In the genomic region with DNA sequence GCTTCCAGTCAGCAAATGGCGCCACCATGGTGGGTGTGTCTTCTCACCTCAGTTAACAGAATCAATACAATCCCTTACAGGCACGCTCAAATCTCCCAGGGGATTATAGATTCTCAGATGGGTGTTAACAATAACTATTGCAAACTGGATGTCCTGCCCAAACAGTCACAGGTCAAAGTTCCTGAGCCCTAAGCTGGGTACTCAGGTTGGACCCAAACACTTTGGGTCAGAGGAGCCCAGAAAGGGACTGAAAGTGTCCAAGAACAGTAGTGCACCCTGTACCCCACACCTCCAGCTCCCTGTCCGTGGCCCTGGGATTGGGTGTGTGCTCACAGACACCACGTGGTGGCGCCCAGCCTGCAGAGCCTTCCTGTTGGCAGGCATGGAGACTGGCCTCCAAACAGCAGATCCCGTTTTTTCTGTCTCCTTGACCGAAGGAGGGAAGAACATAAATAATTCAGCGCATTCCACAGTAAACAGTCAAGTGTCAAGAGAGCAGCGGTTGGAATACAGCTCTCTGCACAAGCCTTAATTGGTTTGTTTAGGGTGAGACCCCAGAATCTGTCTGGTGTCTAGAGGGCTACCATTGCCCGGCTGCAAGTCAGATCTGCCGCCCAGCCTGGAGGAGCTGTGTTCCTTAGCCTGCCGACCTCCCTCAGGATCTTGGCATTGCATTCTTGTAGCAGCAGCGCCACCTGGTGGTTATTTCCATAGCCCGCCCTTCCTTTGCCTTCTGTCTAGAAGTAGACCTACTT, we compare ENCODE assay signal across 7 mouse cellular contexts. TPM values are rescaled to one million over a fixed set of nuclear protein-coding genes. Genes with fewer than 3 reads are reported as not detected.
A peak's percentile ranks its signal among the peaks of the same experiment; 100 is the strongest.
DNase-seq lines count a peak whose midpoint lies in the region; ATAC-seq and TF ChIP-seq lines count a peak whose summit lies in the region.

No protein-coding gene starts in this region.

- H3K4me1 ChIP-seq in embryonic facial prominence, embryonic 11.5 days (ENCODE audit: control insufficient read depth, insufficient read depth, low read length) = no peaks in the 10 kb centered on the region
- H3K4me1 ChIP-seq in limb, embryonic 13.5 days = peaks cover 5% of the 10 kb centered on the region; the same call in 1 of the 2 replicates
- peaks cover 4% of the 10 kb centered on the region; the same call in 1 of the 2 replicates for H3K4me1 ChIP-seq in midbrain, embryonic 16.5 days (ENCODE audit: control insufficient read depth, insufficient read depth, low read length)
- no peaks in the 10 kb centered on the region for H3K4me1 ChIP-seq in spleen, adult 2 months (ENCODE audit: control insufficient read depth, insufficient read depth, insufficient read length)

- H3K27ac ChIP-seq in embryonic facial prominence, embryonic 11.5 days (replicated peaks; ENCODE audit: low read depth, low read length) = no peak overlapping the region
- H3K27ac ChIP-seq in limb, embryonic 13.5 days = no peak overlapping the region
- H3K27ac ChIP-seq in midbrain, embryonic 16.5 days (ENCODE audit: low read length) = 0 out of 2 replicates have a peak overlapping the region, but pooled peaks have one; percentile 10
- no peak overlapping the region for H3K27ac ChIP-seq in spleen, adult 2 months (ENCODE audit: insufficient read depth, low read length)

- no peaks in the 10 kb centered on the region for H3K27me3 ChIP-seq in embryonic facial prominence, embryonic 11.5 days (ENCODE audit: control insufficient read depth, insufficient read depth, low read length)
- H3K27me3 ChIP-seq in limb, embryonic 13.5 days = no peaks in the 10 kb centered on the region
- no peaks in the 10 kb centered on the region for H3K27me3 ChIP-seq in midbrain, embryonic 16.5 days (ENCODE audit: control insufficient read depth, insufficient read depth, low read depth, low read length)
- no peaks in the 10 kb centered on the region for H3K27me3 ChIP-seq in spleen, adult 2 months (ENCODE audit: control insufficient read depth, insufficient read depth, low read length)

- H3K36me3 ChIP-seq in embryonic facial prominence, embryonic 11.5 days (replicated peaks; ENCODE audit: control insufficient read depth, insufficient read depth, low read depth, low read length) = no peaks in the 10 kb centered on the region
- H3K36me3 ChIP-seq in limb, embryonic 13.5 days = no peaks in the 10 kb centered on the region
- no peaks in the 10 kb centered on the region for H3K36me3 ChIP-seq in midbrain, embryonic 16.5 days (ENCODE audit: control insufficient read depth, insufficient read depth, low read length)
- no peaks in the 10 kb centered on the region for H3K36me3 ChIP-seq in spleen, adult 2 months (ENCODE audit: control insufficient read depth, insufficient read depth, low read length)

- no peak overlapping the region for H3K9ac ChIP-seq in embryonic facial prominence, embryonic 11.5 days (replicated peaks; ENCODE audit: low read length)
- H3K9ac ChIP-seq in limb, embryonic 13.5 days = no peak overlapping the region
- peak overlapping the region; percentile 27; the same call in 1 of the 2 replicates for H3K9ac ChIP-seq in midbrain, embryonic 16.5 days (ENCODE audit: low read depth, low read length)

- H3K9me3 ChIP-seq in embryonic facial prominence, embryonic 11.5 days (replicated peaks; ENCODE audit: control insufficient read depth, low read length) = no peaks in the 10 kb centered on the region
- no peaks in the 10 kb centered on the region for H3K9me3 ChIP-seq in limb, embryonic 13.5 days
- no peaks in the 10 kb centered on the region for H3K9me3 ChIP-seq in midbrain, embryonic 16.5 days (replicated peaks; ENCODE audit: control insufficient read depth, low read length, poor library complexity, severe bottlenecking)

- peak; percentile 89 to 91 for DNase-seq in adrenal gland, postnatal 36 days
- DNase-seq in embryonic facial prominence, embryonic 11.5 days (ENCODE audit: low spot score) = peak; percentile 94
- DNase-seq in heart, adult 8-10 months (ENCODE audit: low spot score) = peak; percentile 89
- peak; percentile 93 for DNase-seq in kidney, adult 9 months
- peak; percentile 17 to 62 for DNase-seq in spleen, adult 2 months (ENCODE audit: low read depth in 1 of 2, low spot score in 2 of 2)

- H3K4me3 ChIP-seq in embryonic facial prominence, embryonic 11.5 days (ENCODE audit: low read depth, low read length) = no peak overlapping the region
- peak overlapping the region; percentile 31 for H3K4me3 ChIP-seq in limb, embryonic 13.5 days
- peak overlapping the region; percentile 27 for H3K4me3 ChIP-seq in midbrain, embryonic 16.5 days (ENCODE audit: low read depth, low read length)
- H3K4me3 ChIP-seq in spleen, adult 2 months (ENCODE audit: extremely low read depth, insufficient read depth, insufficient read length) = no peak overlapping the region

- ATAC-seq in embryonic facial prominence, embryonic 11.5 days (replicated peaks; ENCODE audit: insufficient number of reproducible peaks, low FRiP score, low TSS enrichment, low read depth) = peak; percentile 83
- ATAC-seq in limb, embryonic 13.5 days (ENCODE audit: low FRiP score, low read depth) = peak; percentile 79
- ATAC-seq in midbrain, embryonic 16.5 days = peak; percentile 90

- 14% methylated on average over 14 of the region's 14 CpGs for WGBS in embryonic facial prominence, embryonic 11.5 days
- WGBS in limb, embryonic 13.5 days = 13% methylated on average over 14 of the region's 14 CpGs
- WGBS in midbrain, embryonic 16.5 days = 7% methylated on average over 14 of the region's 14 CpGs
- WGBS in spleen, adult 2 months = 18% methylated on average over 14 of the region's 14 CpGs

- peak; percentile 76; the same call in 1 of the 2 replicates for TF ChIP-seq CTCF in spleen, adult 2 months (IDR thresholded peaks at IDR 0.05; ENCODE audit: extremely low read depth, insufficient read depth, insufficient read length, insufficient replicate concordance)

- peak overlapping the region; percentile 35; the same call in 1 of the 2 replicates for H3K4me2 ChIP-seq in embryonic facial prominence, embryonic 11.5 days (ENCODE audit: low read depth, low read length)
- H3K4me2 ChIP-seq in limb, embryonic 13.5 days (replicated peaks) = peak overlapping the region; percentile 60
- H3K4me2 ChIP-seq in midbrain, embryonic 16.5 days (ENCODE audit: low read length) = peak overlapping the region; percentile 56

- no peak for TF ChIP-seq POLR2A in spleen, adult 2 months (IDR thresholded peaks at IDR 0.05; ENCODE audit: low read depth, low read length)

RNA-seq across cellular contexts. Expression of a gene that starts 58.4 kb away (rescaled TPM):
- 1 to 10 TPM; 4.0 to 6.2 TPM for total RNA-seq in adrenal gland, postnatal 36 days (2021)
- 51.4 and 56.1 TPM in 2 replicates for polyA plus RNA-seq in embryonic facial prominence, embryonic 11.5 days (2014; fragmentation: Nextera tagmentation; extraction: Ambion mirVana)
- total RNA-seq in heart, adult 8-10 months (2022) = 1 to 10 TPM; 2.3 to 3.6 (median 2.5) TPM
- 53.1 and 67.6 TPM in 2 replicates for polyA plus RNA-seq in limb, embryonic 13.5 days (2015; fragmentation: Nextera tagmentation; extraction: Ambion mirVana)
- 63.5 TPM in 2 replicates for polyA plus RNA-seq in midbrain, embryonic 16.5 days (2015; fragmentation: Nextera tagmentation; extraction: Ambion mirVana)
- 0.76 and 1.2 TPM in 2 replicates for polyA plus RNA-seq in spleen, adult 2 months (2012; rRNA removed)

Comparison
In these comparisons a context has a peak if more than half of its experiments do, and no peak if none do; other contexts are left out.
1. DNase-seq: peak in every context shown above with its lines; median percentile 94 in embryonic facial prominence, embryonic 11.5 days; 93 in kidney, adult 9 months; 90 in adrenal gland, postnatal 36 days; 89 in heart, adult 8-10 months; 40 in spleen, adult 2 months.
2. H3K4me3 ChIP-seq: peak in limb, embryonic 13.5 days (single experiment) and midbrain, embryonic 16.5 days (single experiment); none in embryonic facial prominence, embryonic 11.5 days (single experiment) and spleen, adult 2 months (single experiment).
3. RNA of a gene that starts 58.4 kb away (polyA plus RNA-seq): 53.1 to 67.6 TPM in limb, embryonic 13.5 days, 63.5 TPM in midbrain, embryonic 16.5 days and 51.4 to 56.1 TPM in embryonic facial prominence, embryonic 11.5 days; 0.76 to 1.2 TPM in spleen, adult 2 months; every median in the first group is over 10 times any median in the second.
4. Peak in every context shown above with its lines, with median percentiles within 50 percentile points of each other: ATAC-seq and H3K4me2 ChIP-seq.